Mouse (Mus musculus): Measurements from ENCODE around the gene Cops9. TPM values are rescaled to one million over a fixed set of nuclear protein-coding genes. Genes with fewer than 3 reads are reported as not detected.

Cops9 gene
- polyA plus RNA-seq, 1 experiment from 2014 or later, result 566 TPM

DNA sequence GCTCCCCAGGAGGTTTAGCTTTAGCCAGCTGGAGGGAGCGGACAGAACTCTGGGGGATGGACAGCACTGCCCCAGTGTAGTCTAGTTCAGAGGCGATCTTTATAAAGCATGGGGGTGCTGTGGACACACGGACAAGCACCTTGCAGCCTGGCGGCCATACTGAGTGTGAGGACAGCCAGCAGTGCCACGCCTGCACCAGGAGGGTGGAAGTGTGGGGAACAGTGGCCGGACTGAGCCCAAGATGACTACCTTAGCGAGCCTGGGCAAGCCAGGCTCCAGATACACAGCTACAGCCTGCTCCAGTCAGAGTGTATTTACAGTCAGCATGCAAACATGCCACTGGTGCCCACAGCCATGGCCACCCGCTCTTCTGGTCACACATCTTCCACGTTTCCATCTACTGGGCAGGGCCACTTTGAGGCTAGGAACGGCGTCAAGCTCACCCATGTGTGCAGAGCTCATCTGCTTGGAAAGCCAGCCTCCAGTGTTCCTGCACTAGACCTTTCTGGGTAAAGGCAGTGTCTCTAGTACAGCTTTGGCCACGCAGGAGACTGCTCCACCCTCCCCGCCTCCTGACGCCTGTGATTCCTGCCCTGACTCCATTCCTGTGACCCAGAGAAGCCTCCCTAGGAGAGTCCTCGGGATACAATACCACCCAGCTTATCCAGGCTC is 4.1 kb downstream of the Cops9 start:
- Histone ChIP-seq H3K4me3 (ENCODE audit: control insufficient read depth in 1 of 2, insufficient read depth in 1 of 2, low read depth in 1 of 2, low read length in 2 of 2) (no peak overlapping the region), H3K4me2 (ENCODE audit: low read length) (no peak overlapping the region), H3K27me3 (ENCODE audit: control insufficient read depth, insufficient read depth, low read length) (no peaks in the 10 kb centered on the region), H3K36me3 (ENCODE audit: control insufficient read depth, insufficient read depth, low read length) (peaks cover 42% of the 10 kb centered on the region), H3K9ac (ENCODE audit: low read length) (no peak overlapping the region), H3K4me1 (ENCODE audit: control insufficient read depth in 2 of 2, insufficient read depth in 2 of 2, low read length in 2 of 2) (peaks cover 4 to 17% of the 10 kb centered on the region in 2 experiments; a peak in 3 of 4 replicates), H3K27ac (replicated peaks in 1 of 2; ENCODE audit: control insufficient read depth in 1 of 2, insufficient read depth in 1 of 2, low read depth in 2 of 2, low read length in 2 of 2) (no peak overlapping the region), H3K9me3 (ENCODE audit: control insufficient read depth, low read length) (no peaks in the 10 kb centered on the region)
- no peak for ATAC-seq (ENCODE audit: insufficient number of reproducible peaks, insufficient read depth, low FRiP score, low read depth)
- 92% methylated on average over 15 of the region's 15 CpGs for WGBS

DNA sequence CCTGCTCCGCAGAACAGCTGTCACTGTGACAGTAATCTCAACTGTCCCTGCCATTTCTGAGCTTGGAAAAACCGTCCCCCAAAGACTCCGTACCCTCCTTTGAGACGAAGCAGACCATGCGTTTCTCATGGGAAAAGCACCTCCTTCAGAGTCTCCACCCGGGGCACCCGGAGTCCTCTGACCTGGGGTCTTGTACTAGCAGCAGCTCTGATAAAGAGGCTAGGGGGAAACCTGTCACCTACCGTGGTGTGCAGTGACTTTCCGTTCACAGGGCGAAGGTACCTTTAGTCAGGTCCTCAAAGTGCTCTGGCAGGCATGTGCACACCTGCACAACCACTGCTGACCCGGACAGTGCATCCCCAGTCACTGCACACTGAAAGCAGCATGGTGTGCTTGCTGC is 5.1 kb downstream of the Cops9 start:
- Histone ChIP-seq H3K9me3 (ENCODE audit: control insufficient read depth, low read length) (no peaks in the 10 kb centered on the region), H3K27ac (replicated peaks in 1 of 2; ENCODE audit: control insufficient read depth in 1 of 2, insufficient read depth in 1 of 2, low read depth in 2 of 2, low read length in 2 of 2) (no peak overlapping the region), H3K4me3 (ENCODE audit: control insufficient read depth in 1 of 2, insufficient read depth in 1 of 2, low read depth in 1 of 2, low read length in 2 of 2) (no peak overlapping the region), H3K36me3 (ENCODE audit: control insufficient read depth, insufficient read depth, low read length) (peaks cover 42% of the 10 kb centered on the region), H3K27me3 (ENCODE audit: control insufficient read depth, insufficient read depth, low read length) (no peaks in the 10 kb centered on the region), H3K4me2 (ENCODE audit: low read length) (no peak overlapping the region), H3K4me1 (ENCODE audit: control insufficient read depth in 2 of 2, insufficient read depth in 2 of 2, low read length in 2 of 2) (peaks cover 4 to 9% of the 10 kb centered on the region in 2 experiments; a peak in 3 of 4 replicates), H3K9ac (ENCODE audit: low read length) (no peak overlapping the region)
- WGBS, result 92% methylated on average over 11 of the region's 11 CpGs
- no peak for ATAC-seq (ENCODE audit: insufficient number of reproducible peaks, insufficient read depth, low FRiP score, low read depth)

DNA sequence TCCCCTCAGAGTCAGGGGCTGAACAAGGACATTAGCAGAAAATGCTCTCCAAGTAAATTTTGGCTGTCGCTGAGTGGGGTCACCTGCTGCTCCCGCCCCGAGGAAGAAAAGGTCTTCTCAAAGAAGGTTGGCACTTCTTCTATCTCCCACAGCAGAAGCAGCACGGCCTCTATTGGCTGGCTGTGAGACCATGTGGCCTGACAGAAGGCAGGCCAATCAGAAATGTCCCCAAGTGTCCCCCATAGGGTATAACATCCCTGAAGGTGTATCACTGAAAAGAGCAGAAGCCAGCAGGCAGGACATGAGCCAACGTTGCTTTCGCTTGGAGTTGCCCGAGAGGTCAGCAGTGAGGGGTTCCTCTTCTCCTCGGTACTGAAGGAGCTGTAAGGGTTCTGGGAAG is 5.8 kb downstream of the Cops9 start:
- Histone ChIP-seq H3K4me1 (ENCODE audit: control insufficient read depth in 2 of 2, insufficient read depth in 2 of 2, low read length in 2 of 2) (peaks cover 3 to 7% of the 10 kb centered on the region in 2 experiments; a peak in 3 of 4 replicates), H3K9me3 (ENCODE audit: control insufficient read depth, low read length) (no peaks in the 10 kb centered on the region), H3K27ac (replicated peaks in 1 of 2; ENCODE audit: control insufficient read depth in 1 of 2, insufficient read depth in 1 of 2, low read depth in 2 of 2, low read length in 2 of 2) (no peak overlapping the region), H3K27me3 (ENCODE audit: control insufficient read depth, insufficient read depth, low read length) (no peaks in the 10 kb centered on the region), H3K4me2 (ENCODE audit: low read length) (no peak overlapping the region), H3K4me3 (ENCODE audit: control insufficient read depth in 1 of 2, insufficient read depth in 1 of 2, low read depth in 1 of 2, low read length in 2 of 2) (no peak overlapping the region), H3K36me3 (ENCODE audit: control insufficient read depth, insufficient read depth, low read length) (peaks cover 42% of the 10 kb centered on the region), H3K9ac (ENCODE audit: low read length) (no peak overlapping the region)
- WGBS, result 81% methylated on average over 8 of the region's 8 CpGs
- ATAC-seq (ENCODE audit: insufficient number of reproducible peaks, insufficient read depth, low FRiP score, low read depth), result no peak

DNA sequence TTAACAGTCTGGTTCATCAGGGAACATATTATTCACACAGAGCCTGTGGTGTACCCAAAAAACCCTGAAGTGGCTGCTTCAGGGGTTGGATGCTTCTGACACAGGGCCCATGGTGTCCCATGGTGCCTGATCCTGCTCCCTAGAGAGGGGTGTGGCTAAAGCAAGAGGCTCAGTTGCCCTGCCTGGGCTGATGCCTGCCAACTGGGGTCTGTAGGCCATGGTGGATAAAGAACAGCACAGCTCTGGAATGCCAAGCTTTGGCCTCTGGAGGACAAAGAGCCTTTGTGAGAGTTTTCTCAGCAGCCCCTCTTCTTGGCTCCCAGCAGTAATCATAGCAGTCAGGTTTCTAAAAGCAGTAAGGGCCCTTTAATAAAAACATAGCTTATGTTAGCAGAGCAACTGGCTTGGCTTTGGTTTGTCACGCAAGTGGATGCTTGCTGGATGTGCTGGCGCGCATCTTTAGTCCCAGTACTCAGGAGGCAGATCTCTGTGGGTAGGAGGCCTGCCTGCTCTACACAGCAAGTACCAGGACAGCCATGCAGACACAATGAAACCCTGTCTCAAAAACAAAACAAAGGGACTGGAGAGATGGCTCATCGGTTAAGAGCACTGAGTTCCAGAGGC is 6.7 kb downstream of the Cops9 start:
- WGBS, result 80% methylated on average over 4 of the region's 4 CpGs
- no peak overlapping the region for H3K4me3 ChIP-seq (ENCODE audit: control insufficient read depth in 1 of 2, insufficient read depth in 1 of 2, low read depth in 1 of 2, low read length in 2 of 2)
- ATAC-seq (ENCODE audit: insufficient number of reproducible peaks, insufficient read depth, low FRiP score, low read depth), result no peak
- no peak overlapping the region for H3K4me2 ChIP-seq (ENCODE audit: low read length)
- H3K9me3 ChIP-seq (ENCODE audit: control insufficient read depth, low read length), result no peaks in the 10 kb centered on the region
- H3K9ac ChIP-seq (ENCODE audit: low read length), result no peak overlapping the region
- H3K36me3 ChIP-seq (ENCODE audit: control insufficient read depth, insufficient read depth, low read length), result peaks cover 42% of the 10 kb centered on the region
- no peaks in the 10 kb centered on the region; a peak in 1 of 4 replicates for H3K4me1 ChIP-seq (ENCODE audit: control insufficient read depth in 2 of 2, insufficient read depth in 2 of 2, low read length in 2 of 2)
- no peaks in the 10 kb centered on the region for H3K27me3 ChIP-seq (ENCODE audit: control insufficient read depth, insufficient read depth, low read length)
- H3K27ac ChIP-seq (replicated peaks in 1 of 2; ENCODE audit: control insufficient read depth in 1 of 2, insufficient read depth in 1 of 2, low read depth in 2 of 2, low read length in 2 of 2), result no peak overlapping the region

DNA sequence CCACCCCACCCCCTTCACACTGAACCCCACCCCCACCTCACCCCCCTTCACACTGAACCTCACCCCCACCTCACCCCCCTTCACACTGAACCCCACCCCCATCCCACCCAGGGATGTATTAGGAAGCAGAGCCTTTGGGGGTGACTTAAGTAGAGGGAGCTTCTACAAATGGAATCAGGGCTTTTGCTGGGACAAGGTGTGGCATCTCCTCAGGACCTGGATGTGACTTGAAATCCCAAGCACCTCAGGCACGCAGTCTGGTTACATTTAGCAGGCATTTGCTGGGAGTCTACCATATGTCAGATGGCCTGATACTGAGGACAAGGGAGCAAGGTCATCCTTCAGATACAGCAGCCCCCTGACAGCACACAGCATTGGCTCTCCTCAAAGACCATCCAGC is 7.2 kb downstream of the Cops9 start:
- ATAC-seq (ENCODE audit: insufficient number of reproducible peaks, insufficient read depth, low FRiP score, low read depth), result no peak
- Histone ChIP-seq H3K4me2 (ENCODE audit: low read length) (no peak overlapping the region), H3K9me3 (ENCODE audit: control insufficient read depth, low read length) (no peaks in the 10 kb centered on the region), H3K4me1 (ENCODE audit: control insufficient read depth in 2 of 2, insufficient read depth in 2 of 2, low read length in 2 of 2) (no peaks in the 10 kb centered on the region; a peak in 1 of 4 replicates), H3K4me3 (ENCODE audit: control insufficient read depth in 1 of 2, insufficient read depth in 1 of 2, low read depth in 1 of 2, low read length in 2 of 2) (no peak overlapping the region), H3K27ac (replicated peaks in 1 of 2; ENCODE audit: control insufficient read depth in 1 of 2, insufficient read depth in 1 of 2, low read depth in 2 of 2, low read length in 2 of 2) (no peak overlapping the region), H3K9ac (ENCODE audit: low read length) (no peak overlapping the region), H3K27me3 (ENCODE audit: control insufficient read depth, insufficient read depth, low read length) (no peaks in the 10 kb centered on the region), H3K36me3 (ENCODE audit: control insufficient read depth, insufficient read depth, low read length) (peaks cover 40% of the 10 kb centered on the region)
- WGBS, result 32% methylated on average over 1 of the region's 1 CpGs

DNA sequence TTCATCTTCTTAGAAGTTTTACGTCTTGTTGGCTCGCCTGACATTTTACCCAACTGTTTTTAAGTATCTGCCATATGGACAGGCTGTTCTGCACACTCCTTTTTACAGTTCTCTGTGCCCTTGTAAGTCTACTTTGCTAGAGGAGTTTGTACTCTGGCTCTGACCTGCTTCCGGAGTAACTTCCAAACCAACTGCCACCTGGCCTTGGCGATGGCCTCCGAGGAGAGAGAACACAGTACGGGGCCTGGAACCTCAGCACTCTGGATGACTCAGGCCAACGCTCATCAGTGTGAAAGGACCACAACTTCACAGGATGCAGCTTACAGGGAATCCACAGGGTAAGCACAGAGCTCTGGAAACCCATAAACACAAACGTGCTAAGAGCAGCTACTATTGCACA is 8.1 kb downstream of the Cops9 start:
- H3K4me3 ChIP-seq (ENCODE audit: control insufficient read depth in 1 of 2, insufficient read depth in 1 of 2, low read depth in 1 of 2, low read length in 2 of 2), result no peak overlapping the region
- peaks cover 32% of the 10 kb centered on the region for H3K36me3 ChIP-seq (ENCODE audit: control insufficient read depth, insufficient read depth, low read length)
- ATAC-seq (ENCODE audit: insufficient number of reproducible peaks, insufficient read depth, low FRiP score, low read depth), result no peak
- no peak overlapping the region for H3K9ac ChIP-seq (ENCODE audit: low read length)
- no peaks in the 10 kb centered on the region for H3K27me3 ChIP-seq (ENCODE audit: control insufficient read depth, insufficient read depth, low read length)
- no peak overlapping the region for H3K4me2 ChIP-seq (ENCODE audit: low read length)
- H3K27ac ChIP-seq (replicated peaks in 1 of 2; ENCODE audit: control insufficient read depth in 1 of 2, insufficient read depth in 1 of 2, low read depth in 2 of 2, low read length in 2 of 2), result no peak overlapping the region
- WGBS, result 81% methylated on average over 8 of the region's 8 CpGs
- no peaks in the 10 kb centered on the region for H3K9me3 ChIP-seq (ENCODE audit: control insufficient read depth, low read length)
- no peaks in the 10 kb centered on the region; a peak in 1 of 4 replicates for H3K4me1 ChIP-seq (ENCODE audit: control insufficient read depth in 2 of 2, insufficient read depth in 2 of 2, low read length in 2 of 2)

DNA sequence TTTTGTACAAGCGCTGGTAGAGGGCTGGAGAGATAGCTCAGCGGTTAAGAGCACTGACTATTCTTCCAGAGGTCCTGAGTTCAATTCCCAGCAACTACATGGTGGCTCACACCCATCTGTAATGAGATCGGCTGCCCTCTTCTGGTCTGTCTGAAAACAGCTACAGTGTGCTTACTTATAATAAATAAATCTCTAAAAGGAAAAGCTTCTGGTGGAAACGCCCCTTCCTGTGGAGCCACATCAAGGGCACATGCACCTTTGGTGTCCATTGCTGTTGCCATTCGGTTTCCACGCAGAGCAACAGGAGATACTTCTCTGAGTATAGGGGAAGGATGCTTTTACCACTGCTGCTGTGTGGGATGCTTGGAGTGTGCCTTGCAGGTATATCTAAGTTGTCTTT is 8.8 kb downstream of the Cops9 start:
- H3K36me3 ChIP-seq (ENCODE audit: control insufficient read depth, insufficient read depth, low read length), result peaks cover 24% of the 10 kb centered on the region
- no peaks in the 10 kb centered on the region for H3K9me3 ChIP-seq (ENCODE audit: control insufficient read depth, low read length)
- H3K4me3 ChIP-seq (ENCODE audit: control insufficient read depth in 1 of 2, insufficient read depth in 1 of 2, low read depth in 1 of 2, low read length in 2 of 2), result no peak overlapping the region
- H3K27ac ChIP-seq (replicated peaks in 1 of 2; ENCODE audit: control insufficient read depth in 1 of 2, insufficient read depth in 1 of 2, low read depth in 2 of 2, low read length in 2 of 2), result no peak overlapping the region
- ATAC-seq (ENCODE audit: insufficient number of reproducible peaks, insufficient read depth, low FRiP score, low read depth), result no peak
- no peaks in the 10 kb centered on the region for H3K27me3 ChIP-seq (ENCODE audit: control insufficient read depth, insufficient read depth, low read length)
- H3K9ac ChIP-seq (ENCODE audit: low read length), result no peak overlapping the region
- no peaks in the 10 kb centered on the region; a peak in 1 of 4 replicates for H3K4me1 ChIP-seq (ENCODE audit: control insufficient read depth in 2 of 2, insufficient read depth in 2 of 2, low read length in 2 of 2)
- H3K4me2 ChIP-seq (ENCODE audit: low read length), result no peak overlapping the region
- WGBS, result 58% methylated on average over 6 of the region's 6 CpGs
